Mouse (Mus musculus): ENCODE data around the gene Sfta2. TPM values are rescaled to one million over a fixed set of nuclear protein-coding genes. Genes with fewer than 3 reads are reported as not detected.
A peak's percentile ranks its signal among the peaks of the same experiment; 100 is the strongest.

Gene Sfta2
- not detected for total RNA-seq (2021)
- long read RNA-seq, experiment 1, partial matches to known transcripts = 0 of 1 reads
- long read RNA-seq, experiment 1, other reads (novel, unspliced or antisense) = 1 of 1 reads
- long read RNA-seq, experiment 2, partial matches to known transcripts = 0 of 3 reads
- long read RNA-seq, experiment 2, other reads (novel, unspliced or antisense) = 3 of 3 reads

- TF ChIP-seq CTCF (conservative IDR thresholded peaks at IDR 0.05) = no peak
- Histone ChIP-seq H3K27ac (no peak within 1 kb of the TSS), H3K4me3 (no peak within 1 kb of the TSS)
- DNase-seq (ENCODE audit: low spot score in 2 of 2) = no peak
Measured at GRCm38 (mm10) chr17:35601249-35601648, at the start of gene Sfta2. Gene Sfta2 (plus strand): TSS chr17:35601549.

GRCm38 (mm10) chr17:35551881-35552414 is 49.4 kb upstream of the Sfta2 start, which contains the start of gene Cdsn:
Gene Cdsn (plus strand): TSS chr17:35552128.
- DNase-seq (ENCODE audit: low spot score in 2 of 2) = no peak
- H3K27ac ChIP-seq = no peak within 1 kb of the TSS
- TF ChIP-seq CTCF (conservative IDR thresholded peaks at IDR 0.05) = no peak

GRCm38 (mm10) chr17:35554321-35554720 is 47.0 kb upstream of the Sfta2 start:
- no peak for DNase-seq (ENCODE audit: low spot score in 2 of 2)
- Histone ChIP-seq H3K27ac (no peak overlapping the region), H3K4me3 (no peak overlapping the region)
- no peak for TF ChIP-seq CTCF (conservative IDR thresholded peaks at IDR 0.05)

More at GRCm38 (mm10) chr17:35551881-35552414, 49.4 kb upstream of the Sfta2 start, which contains the start of gene Cdsn:
- no peak within 1 kb of the TSS for H3K4me3 ChIP-seq

GRCm38 (mm10) chr17:35554761-35555397 is 46.5 kb upstream of the Sfta2 start:
- no peak for TF ChIP-seq CTCF (conservative IDR thresholded peaks at IDR 0.05)
- Histone ChIP-seq H3K27ac (no peak overlapping the region), H3K4me3 (no peak overlapping the region)
- DNase-seq (ENCODE audit: low spot score in 2 of 2) = no peak

- no peak for DNase-seq (ENCODE audit: low spot score in 2 of 2)
- Histone ChIP-seq H3K4me3 (no peak overlapping the region), H3K27ac (no peak overlapping the region)
- no peak for TF ChIP-seq CTCF (conservative IDR thresholded peaks at IDR 0.05)
Measured at GRCm38 (mm10) chr17:35556186-35556765, 45.1 kb upstream of the Sfta2 start.

- H3K4me3 ChIP-seq = no peak overlapping the region
- DNase-seq (ENCODE audit: low spot score in 2 of 2) = peak in 1 of 2 experiments; percentile 59
- peak; percentile 92 for TF ChIP-seq CTCF (conservative IDR thresholded peaks at IDR 0.05)
- H3K27ac ChIP-seq = no peak overlapping the region
Measured at GRCm38 (mm10) chr17:35556812-35557211, 44.5 kb upstream of the Sfta2 start.

- no peak for DNase-seq (ENCODE audit: low spot score in 2 of 2)
- TF ChIP-seq CTCF (conservative IDR thresholded peaks at IDR 0.05) = no peak
- Histone ChIP-seq H3K4me3 (no peak overlapping the region), H3K27ac (no peak overlapping the region)
Measured at GRCm38 (mm10) chr17:35557351-35557750, 44.0 kb upstream of the Sfta2 start.

- Histone ChIP-seq H3K27ac (no peak overlapping the region), H3K4me3 (no peak overlapping the region)
- TF ChIP-seq CTCF (conservative IDR thresholded peaks at IDR 0.05) = no peak
Measured at GRCm38 (mm10) chr17:35558216-35558615, 43.1 kb upstream of the Sfta2 start.

GRCm38 (mm10) chr17:35567150-35567549 is 34.2 kb upstream of the Sfta2 start, which contains the start of gene 2300002M23Rik:
Gene 2300002M23Rik (plus strand): TSS chr17:35567450.
- H3K27ac ChIP-seq = no peak within 1 kb of the TSS
- no peak within 1 kb of the TSS for H3K4me3 ChIP-seq
- DNase-seq (ENCODE audit: low spot score in 2 of 2) = no peak
- TF ChIP-seq CTCF (conservative IDR thresholded peaks at IDR 0.05) = no peak

More at GRCm38 (mm10) chr17:35558216-35558615, 43.1 kb upstream of the Sfta2 start:
- no peak for DNase-seq (ENCODE audit: low spot score in 2 of 2)

- H3K27ac ChIP-seq = no peak overlapping the region
- no peak overlapping the region for H3K4me3 ChIP-seq
- no peak for DNase-seq (ENCODE audit: low spot score in 2 of 2)
- no peak for TF ChIP-seq CTCF (conservative IDR thresholded peaks at IDR 0.05)
Measured at GRCm38 (mm10) chr17:35567767-35568166, 33.6 kb upstream of the Sfta2 start.

GRCm38 (mm10) chr17:35569091-35569944 is 32.0 kb upstream of the Sfta2 start:
- H3K27ac ChIP-seq = no peak overlapping the region
- TF ChIP-seq CTCF (conservative IDR thresholded peaks at IDR 0.05) = no peak
- DNase-seq (ENCODE audit: low spot score in 2 of 2) = no peak
- H3K4me3 ChIP-seq = no peak overlapping the region

- no peak for TF ChIP-seq CTCF (conservative IDR thresholded peaks at IDR 0.05)
- Histone ChIP-seq H3K27ac (no peak overlapping the region), H3K4me3 (no peak overlapping the region)
- no peak for DNase-seq (ENCODE audit: low spot score in 2 of 2)
Measured at GRCm38 (mm10) chr17:35570836-35571235, 30.5 kb upstream of the Sfta2 start.

Measured in layer of hippocampus, adult 2 months (tissue).